Mouse (Mus musculus): ENCODE data around the gene Cdk14. TPM values are rescaled to one million over a fixed set of nuclear protein-coding genes. Genes with fewer than 3 reads are reported as not detected.

Gene Cdk14
- polyA plus RNA-seq, 1 experiment from 2014 or later: 43.8 TPM

- Histone ChIP-seq H3K27me3 (no peaks in the 10 kb centered on the region), H3K27ac (no peak overlapping the region), H3K9ac (no peak overlapping the region), H3K4me3 (no peak overlapping the region), H3K4me1 (no peaks in the 10 kb centered on the region), H3K4me2 (replicated peaks) (no peak overlapping the region), H3K9me3 (replicated peaks) (no peaks in the 10 kb centered on the region), H3K36me3 (no peaks in the 10 kb centered on the region)
- WGBS: 92% methylated on average over 3 of the region's 3 CpGs
- no peak for ATAC-seq (ENCODE audit: low FRiP score)
These were observed 233.9 kb downstream of the Cdk14 start for GRCm38 (mm10) chr5:5185987-5186742.

- no peak for ATAC-seq (ENCODE audit: low FRiP score)
- no peaks in the 10 kb centered on the region for H3K4me1 ChIP-seq
- no peaks in the 10 kb centered on the region for H3K27me3 ChIP-seq
- H3K9me3 ChIP-seq (replicated peaks): no peaks in the 10 kb centered on the region
- no peaks in the 10 kb centered on the region for H3K36me3 ChIP-seq
- no peak overlapping the region for H3K4me2 ChIP-seq (replicated peaks)
- no peak overlapping the region for H3K27ac ChIP-seq
- H3K4me3 ChIP-seq: no peak overlapping the region
- H3K9ac ChIP-seq: no peak overlapping the region
These were observed 234.6 kb downstream of the Cdk14 start for GRCm38 (mm10) chr5:5185521-5185920.

GRCm38 (mm10) chr5:5180711-5181110 is 239.4 kb downstream of the Cdk14 start:
- no peak for ATAC-seq (ENCODE audit: low FRiP score)
- WGBS: 84% methylated on average over 2 of the region's 2 CpGs
- H3K27ac ChIP-seq: no peak overlapping the region
- H3K9ac ChIP-seq: no peak overlapping the region
- no peaks in the 10 kb centered on the region for H3K36me3 ChIP-seq
- H3K27me3 ChIP-seq: no peaks in the 10 kb centered on the region
- H3K4me2 ChIP-seq (replicated peaks): no peak overlapping the region
- H3K4me1 ChIP-seq: 0 out of 2 replicates have a peak, but pooled peaks cover 4% of the 10 kb centered on the region
- no peaks in the 10 kb centered on the region for H3K9me3 ChIP-seq (replicated peaks)
- H3K4me3 ChIP-seq: no peak overlapping the region

GRCm38 (mm10) chr5:5180311-5180710 is 239.8 kb downstream of the Cdk14 start:
- Histone ChIP-seq H3K9ac (no peak overlapping the region), H3K4me1 (0 out of 2 replicates have a peak, but pooled peaks cover 4% of the 10 kb centered on the region), H3K9me3 (replicated peaks) (no peaks in the 10 kb centered on the region), H3K4me3 (no peak overlapping the region), H3K27ac (no peak overlapping the region), H3K36me3 (no peaks in the 10 kb centered on the region), H3K4me2 (replicated peaks) (no peak overlapping the region), H3K27me3 (no peaks in the 10 kb centered on the region)
- ATAC-seq (ENCODE audit: low FRiP score): no peak

- Histone ChIP-seq H3K36me3 (no peaks in the 10 kb centered on the region), H3K4me2 (replicated peaks) (no peak overlapping the region), H3K9me3 (replicated peaks) (no peaks in the 10 kb centered on the region), H3K27ac (no peak overlapping the region), H3K27me3 (no peaks in the 10 kb centered on the region), H3K4me1 (0 out of 2 replicates have a peak, but pooled peaks cover 7% of the 10 kb centered on the region), H3K4me3 (no peak overlapping the region), H3K9ac (no peak overlapping the region)
- ATAC-seq (ENCODE audit: low FRiP score): 0 out of 2 replicates have a peak, but pooled peaks have one; percentile 40
- WGBS: 74% methylated on average over 10 of the region's 10 CpGs
These were observed 244.1 kb downstream of the Cdk14 start for GRCm38 (mm10) chr5:5176052-5176451.

- Histone ChIP-seq H3K27me3 (no peaks in the 10 kb centered on the region), H3K9ac (no peak overlapping the region), H3K4me3 (no peak overlapping the region), H3K36me3 (no peaks in the 10 kb centered on the region), H3K27ac (no peak overlapping the region), H3K9me3 (replicated peaks) (no peaks in the 10 kb centered on the region), H3K4me1 (0 out of 2 replicates have a peak, but pooled peaks cover 7% of the 10 kb centered on the region), H3K4me2 (replicated peaks) (no peak overlapping the region)
- 79% methylated on average over 1 of the region's 1 CpGs for WGBS
- no peak for ATAC-seq (ENCODE audit: low FRiP score)
These were observed 244.5 kb downstream of the Cdk14 start for GRCm38 (mm10) chr5:5175611-5176010.

GRCm38 (mm10) chr5:5175090-5175489 is 245.0 kb downstream of the Cdk14 start:
- Histone ChIP-seq H3K4me1 (0 out of 2 replicates have a peak, but pooled peaks cover 7% of the 10 kb centered on the region), H3K27me3 (no peaks in the 10 kb centered on the region), H3K9ac (no peak overlapping the region), H3K4me3 (no peak overlapping the region), H3K4me2 (replicated peaks) (no peak overlapping the region), H3K9me3 (replicated peaks) (no peaks in the 10 kb centered on the region), H3K27ac (no peak overlapping the region), H3K36me3 (no peaks in the 10 kb centered on the region)
- no peak for ATAC-seq (ENCODE audit: low FRiP score)
- WGBS: 47% methylated on average over 1 of the region's 1 CpGs

- H3K27me3 ChIP-seq: no peaks in the 10 kb centered on the region
- ATAC-seq (ENCODE audit: low FRiP score): no peak
These were observed 254.0 kb downstream of the Cdk14 start for GRCm38 (mm10) chr5:5166086-5166485.

GRCm38 (mm10) chr5:5164326-5164725 is 255.8 kb downstream of the Cdk14 start:
- Histone ChIP-seq H3K4me2 (replicated peaks) (no peak overlapping the region), H3K4me3 (no peak overlapping the region), H3K27ac (no peak overlapping the region), H3K4me1 (peaks cover 4% of the 10 kb centered on the region), H3K36me3 (no peaks in the 10 kb centered on the region), H3K9ac (no peak overlapping the region), H3K9me3 (replicated peaks) (no peaks in the 10 kb centered on the region), H3K27me3 (no peaks in the 10 kb centered on the region)
- 97% methylated on average over 5 of the region's 5 CpGs for whole genome bisulfite sequencing
- ATAC-seq (ENCODE audit: low FRiP score): no peak

More at GRCm38 (mm10) chr5:5166086-5166485, 254.0 kb downstream of the Cdk14 start:
- H3K4me3 ChIP-seq: no peak overlapping the region
- no peak overlapping the region for H3K9ac ChIP-seq
- 25% methylated on average over 2 of the region's 2 CpGs for WGBS
- H3K27ac ChIP-seq: no peak overlapping the region
- no peaks in the 10 kb centered on the region for H3K9me3 ChIP-seq (replicated peaks)
- H3K36me3 ChIP-seq: no peaks in the 10 kb centered on the region
- peaks cover 4% of the 10 kb centered on the region for H3K4me1 ChIP-seq
- no peak overlapping the region for H3K4me2 ChIP-seq (replicated peaks)

GRCm38 (mm10) chr5:5163823-5164222 is 256.3 kb downstream of the Cdk14 start:
- WGBS: 96% methylated on average over 2 of the region's 2 CpGs
- H3K9ac ChIP-seq: no peak overlapping the region
- H3K9me3 ChIP-seq (replicated peaks): no peaks in the 10 kb centered on the region
- H3K36me3 ChIP-seq: no peaks in the 10 kb centered on the region
- no peak overlapping the region for H3K4me3 ChIP-seq
- no peak overlapping the region for H3K27ac ChIP-seq
- ATAC-seq (ENCODE audit: low FRiP score): no peak
- no peaks in the 10 kb centered on the region for H3K27me3 ChIP-seq
- H3K4me1 ChIP-seq: peaks cover 4% of the 10 kb centered on the region
- H3K4me2 ChIP-seq (replicated peaks): no peak overlapping the region

- H3K9ac ChIP-seq: no peak overlapping the region
- no peaks in the 10 kb centered on the region for H3K4me1 ChIP-seq
- H3K36me3 ChIP-seq: no peaks in the 10 kb centered on the region
- no peaks in the 10 kb centered on the region for H3K9me3 ChIP-seq (replicated peaks)
- H3K27ac ChIP-seq: no peak overlapping the region
- 96% methylated on average over 1 of the region's 1 CpGs for WGBS
- H3K27me3 ChIP-seq: no peaks in the 10 kb centered on the region
- H3K4me3 ChIP-seq: no peak overlapping the region
- H3K4me2 ChIP-seq (replicated peaks): no peak overlapping the region
- no peak for ATAC-seq (ENCODE audit: low FRiP score)
These were observed 260.6 kb downstream of the Cdk14 start for GRCm38 (mm10) chr5:5159521-5159920.

- no peak overlapping the region for H3K9ac ChIP-seq
- ATAC-seq (ENCODE audit: low FRiP score): no peak
- H3K4me3 ChIP-seq: no peak overlapping the region
- H3K36me3 ChIP-seq: no peaks in the 10 kb centered on the region
- no peaks in the 10 kb centered on the region for H3K9me3 ChIP-seq (replicated peaks)
- 83% methylated on average over 5 of the region's 5 CpGs for WGBS
- H3K27me3 ChIP-seq: no peaks in the 10 kb centered on the region
- H3K4me1 ChIP-seq: 0 out of 2 replicates have a peak, but pooled peaks cover under 1% of the 10 kb centered on the region
- H3K4me2 ChIP-seq (replicated peaks): no peak overlapping the region
- no peak overlapping the region for H3K27ac ChIP-seq
These were observed 280.3 kb downstream of the Cdk14 start for GRCm38 (mm10) chr5:5139855-5140254.
